Mouse (Mus musculus): ENCODE measurements around the gene Lmod1. TPM values are rescaled to one million over a fixed set of nuclear protein-coding genes. Genes with fewer than 3 reads are reported as not detected.
"Not testable (repeated sequence)": the region's sequence is repeated elsewhere in the genome, so short reads cannot be mapped to it uniquely, and the experiment has no call there.

Lmod1 gene
- total RNA-seq, 2 experiments from 2014 or later, result 0.59 to 0.95 TPM

GRCm38 (mm10) chr1:135351953-135352352 is 27.3 kb downstream of the Lmod1 start:
- intact Hi-C loops (cut with DNase I), result no loop called here
- no peak for DNase-seq (ENCODE audit: low spot score in 2 of 2)

DNA sequence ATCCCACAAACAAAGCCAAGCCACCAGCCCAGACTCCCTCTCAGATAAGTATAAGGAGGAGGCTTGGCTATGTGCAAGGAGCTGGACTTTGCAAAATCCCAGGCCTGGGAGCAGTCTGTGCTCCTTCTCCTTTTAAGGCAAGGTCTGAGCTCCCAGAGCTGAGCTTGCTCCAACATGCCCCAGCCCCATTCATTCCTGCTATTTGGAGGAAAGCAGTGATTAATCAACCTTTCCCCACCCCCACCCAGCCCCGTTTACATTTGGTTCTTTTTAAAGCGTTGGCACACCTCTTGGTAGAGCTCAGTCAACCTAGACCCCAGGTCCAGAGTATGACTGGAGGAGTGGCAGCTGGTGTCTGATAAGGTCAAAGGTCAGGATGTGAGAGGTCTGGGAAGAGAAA is 34.5 kb downstream of the Lmod1 start:
- intact Hi-C loops (cut with DNase I), result no loop called here
- DNase-seq (ENCODE audit: low spot score in 2 of 2), result no peak

DNA sequence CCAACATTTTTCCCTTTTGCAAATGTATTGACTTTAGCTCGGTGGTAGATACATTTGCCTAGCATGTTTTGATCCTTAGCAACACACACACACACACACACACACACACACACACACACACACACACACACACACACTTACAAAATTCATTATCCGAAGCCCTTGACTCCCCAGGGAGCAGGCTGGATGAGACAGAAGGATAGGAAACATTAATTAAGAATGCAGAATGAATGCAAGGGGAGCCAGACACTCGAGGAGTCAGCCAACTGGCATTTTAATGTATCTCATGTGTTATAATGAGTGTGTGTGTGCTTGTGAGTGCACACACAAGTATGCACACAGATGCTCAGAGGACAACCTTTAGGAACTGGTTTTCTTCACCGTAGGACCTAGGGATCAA is 36.9 kb downstream of the Lmod1 start:
- no peak for DNase-seq (ENCODE audit: low spot score in 2 of 2)
- intact Hi-C loops (cut with DNase I), result no loop called here

- intact Hi-C loops (cut with DNase I), result no loop called here
- no peak for DNase-seq (ENCODE audit: low spot score in 2 of 2)
These were observed 37.5 kb downstream of the Lmod1 start for GRCm38 (mm10) chr1:135362115-135362514.

DNA sequence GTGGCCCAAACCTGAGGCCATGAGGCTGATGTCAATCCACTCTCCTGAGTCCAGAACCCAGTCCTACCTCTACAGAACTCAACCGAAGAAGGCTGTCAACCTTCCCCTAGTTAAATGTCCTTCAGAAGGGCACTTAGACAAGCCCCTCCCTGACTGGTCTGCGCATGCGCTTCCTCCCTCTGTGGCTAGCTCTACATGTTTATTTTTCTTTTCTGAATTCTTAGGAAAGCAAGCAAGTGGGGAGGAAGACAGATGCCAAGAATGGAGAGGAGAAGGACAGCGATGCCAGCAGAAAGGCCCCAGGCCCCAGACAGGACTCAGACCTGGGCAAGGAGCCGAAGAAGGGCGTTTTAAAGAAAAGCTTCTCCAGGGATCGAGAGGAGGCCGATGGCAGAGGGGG is 38.8 kb downstream of the Lmod1 start:
- no peak for DNase-seq (ENCODE audit: low spot score in 2 of 2)
- intact Hi-C loops (cut with DNase I), result no loop called here

- DNase-seq (ENCODE audit: low spot score in 2 of 2), result no peak
- intact Hi-C loops (cut with DNase I), result loop anchor here (5.0 kb wide), 2 partner anchors 84 to 214 kb away; partner anchors contain the start of gene Rnpep
These were observed 41.8 kb downstream of the Lmod1 start for GRCm38 (mm10) chr1:135366380-135366779.

DNA sequence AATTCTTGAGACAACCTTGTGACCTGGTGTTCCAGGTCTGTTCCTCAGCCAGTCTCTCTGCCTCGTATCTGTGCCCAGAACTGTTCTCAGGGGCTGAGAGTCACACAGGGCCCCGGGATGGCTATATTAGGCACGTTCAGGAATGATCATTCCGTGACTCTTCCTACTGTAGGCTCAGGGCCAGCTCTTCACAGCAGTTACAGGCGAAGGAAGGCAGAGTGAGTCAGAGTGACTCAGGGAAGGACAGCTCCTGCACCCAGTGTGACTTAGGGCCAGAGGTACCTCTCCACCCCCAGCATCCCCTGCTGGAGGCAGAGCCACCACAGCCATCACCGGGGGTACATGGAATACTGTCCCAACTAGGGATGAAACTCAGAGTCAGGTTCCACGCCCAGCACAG is 42.4 kb downstream of the Lmod1 start:
- DNase-seq (ENCODE audit: low spot score in 2 of 2), result peak in 1 of 2 experiments; percentile 39

GRCm38 (mm10) chr1:135367595-135367994 is 43.0 kb downstream of the Lmod1 start:
- intact Hi-C loops (cut with DNase I), result loop anchor here (5.0 kb wide), 2 partner anchors 85 to 215 kb away; partner anchors contain the start of gene Rnpep

More for the DNA sequence above, 42.4 kb downstream of the Lmod1 start:
- intact Hi-C loops (cut with DNase I), result loop anchor here (5.0 kb wide), 2 partner anchors 85 to 215 kb away; partner anchors contain the start of gene Rnpep

GRCm38 (mm10) chr1:135368245-135368644 is 43.6 kb downstream of the Lmod1 start:
- peak; percentile 88 for DNase-seq (ENCODE audit: low spot score in 2 of 2)
- intact Hi-C loops (cut with DNase I), result loop anchor here (2.0 to 5.0 kb wide), 5 partner anchors 55 to 216 kb away; partner anchors contain the start of genes Elf3, Rnpep and Timm17a

More at GRCm38 (mm10) chr1:135367595-135367994, 43.0 kb downstream of the Lmod1 start:
- no peak for DNase-seq (ENCODE audit: low spot score in 2 of 2)

DNA sequence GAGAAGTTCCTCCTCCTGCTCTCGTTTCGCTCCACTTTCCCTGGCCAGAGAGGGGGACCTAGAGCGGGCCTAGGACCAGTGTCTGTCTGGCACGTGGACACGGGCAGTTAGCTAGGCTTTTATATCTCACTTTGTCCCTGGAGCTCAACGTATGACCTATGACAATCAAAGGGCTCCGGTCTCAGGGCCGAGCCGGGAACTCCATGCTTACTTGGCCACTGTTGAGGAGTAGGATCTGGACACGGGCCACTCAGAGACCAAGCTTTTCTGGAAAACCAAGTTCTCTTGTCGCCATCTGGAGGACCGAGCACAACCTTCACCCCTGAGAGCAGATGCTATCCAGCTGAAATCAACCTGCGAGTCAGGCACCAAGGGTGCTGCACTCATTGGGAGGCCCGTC is 44.4 kb downstream of the Lmod1 start:
- peak in 1 of 2 experiments; percentile 65 for DNase-seq (ENCODE audit: low spot score in 2 of 2)
- intact Hi-C loops (cut with DNase I), result loop anchor here (2.0 to 5.0 kb wide), 5 partner anchors 56 to 217 kb away; partner anchors contain the start of genes Elf3, Rnpep and Timm17a

- intact Hi-C loops (cut with DNase I), result loop anchor here (2.0 to 5.0 kb wide), 5 partner anchors 57 to 217 kb away; partner anchors contain the start of genes Elf3, Rnpep and Timm17a
These were observed 44.8 kb downstream of the Lmod1 start for GRCm38 (mm10) chr1:135369415-135369814.

GRCm38 (mm10) chr1:135373171-135373677 is 48.6 kb downstream of the Lmod1 start:
- intact Hi-C loops (cut with DNase I), result no loop called here
- DNase-seq (ENCODE audit: low spot score in 2 of 2), result no peak

More at GRCm38 (mm10) chr1:135369415-135369814, 44.8 kb downstream of the Lmod1 start:
- no peak for DNase-seq (ENCODE audit: low spot score in 2 of 2)

- intact Hi-C loops (cut with DNase I), result no loop called here
- DNase-seq (ENCODE audit: low spot score in 2 of 2), result no peak
These were observed 49.7 kb downstream of the Lmod1 start for GRCm38 (mm10) chr1:135374175-135374867.

DNA sequence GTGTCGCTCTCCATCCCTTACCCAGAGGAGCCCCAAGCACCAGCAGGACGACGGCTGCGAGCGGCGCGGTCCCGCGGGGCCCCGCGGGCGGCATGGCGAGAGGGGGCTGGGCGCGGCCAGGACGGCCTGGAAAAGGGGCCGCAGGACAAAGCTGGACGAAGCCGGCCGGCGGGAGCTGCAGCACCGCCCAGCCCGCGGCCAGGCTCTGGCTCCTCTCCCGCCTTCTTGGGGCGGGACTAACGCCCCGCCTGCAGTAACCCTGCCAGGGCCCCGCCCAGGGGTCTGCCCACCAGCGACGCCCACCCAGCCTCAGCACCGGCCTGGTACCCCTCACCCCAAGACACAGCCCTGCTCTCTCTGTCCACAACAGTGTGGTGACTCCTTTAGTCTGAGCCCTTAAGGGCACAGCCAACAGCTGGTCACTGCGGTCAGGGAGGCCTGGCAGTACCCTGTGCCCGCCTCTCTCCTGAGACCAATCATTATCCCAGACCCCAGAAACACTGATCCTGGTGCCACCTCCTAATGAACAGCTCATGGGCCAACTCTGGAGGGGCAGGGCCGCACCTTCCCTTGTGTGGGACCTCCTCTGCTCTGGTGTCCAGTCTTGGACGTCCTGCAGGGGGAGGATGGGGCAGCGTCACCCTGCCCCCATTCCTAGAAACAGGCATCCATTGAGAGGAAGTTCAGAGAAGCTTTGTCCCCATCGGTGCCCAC is 50.4 kb downstream of the Lmod1 start, which contains the start of gene Shisa4:
TSS of gene Shisa4 (minus strand) at position 370 of the 714 bp plus-strand sequence.
- peak; percentile 75 to 83 for DNase-seq (ENCODE audit: low spot score in 2 of 2)
- intact Hi-C loops (cut with DNase I), result no loop called here

DNA sequence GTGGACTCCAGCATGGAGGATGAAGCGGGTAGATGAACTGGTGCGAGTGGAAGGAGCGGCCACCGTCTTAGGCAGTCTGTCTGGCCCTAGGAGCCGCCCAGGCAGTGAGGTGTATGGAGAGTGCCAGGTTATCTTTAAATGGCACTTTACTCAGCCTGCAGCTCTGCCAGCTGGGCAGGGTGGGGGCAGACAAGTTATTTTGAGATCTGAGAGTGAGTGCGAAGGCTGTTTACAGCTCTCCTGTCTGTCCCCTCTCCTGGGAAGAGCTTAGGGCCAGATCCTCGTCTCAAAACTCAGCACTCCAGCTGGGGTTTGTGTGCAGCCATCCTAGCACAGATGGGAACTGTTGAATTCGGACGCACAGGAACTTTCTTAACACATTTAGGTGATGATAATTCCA is 54.0 kb downstream of the Lmod1 start:
- intact Hi-C loops (cut with DNase I), result no loop called here
- DNase-seq (ENCODE audit: low spot score in 2 of 2), result peak; percentile 71 to 78

GRCm38 (mm10) chr1:135379048-135379447 is 54.4 kb downstream of the Lmod1 start:
- intact Hi-C loops (cut with DNase I), result no loop called here

GRCm38 (mm10) chr1:135380071-135380991 is 55.7 kb downstream of the Lmod1 start:
- DNase-seq (ENCODE audit: low spot score in 2 of 2), result peak; percentile 78 to 83
- intact Hi-C loops (cut with DNase I), result no loop called here

More at GRCm38 (mm10) chr1:135379048-135379447, 54.4 kb downstream of the Lmod1 start:
- no peak for DNase-seq (ENCODE audit: low spot score in 2 of 2)

DNA sequence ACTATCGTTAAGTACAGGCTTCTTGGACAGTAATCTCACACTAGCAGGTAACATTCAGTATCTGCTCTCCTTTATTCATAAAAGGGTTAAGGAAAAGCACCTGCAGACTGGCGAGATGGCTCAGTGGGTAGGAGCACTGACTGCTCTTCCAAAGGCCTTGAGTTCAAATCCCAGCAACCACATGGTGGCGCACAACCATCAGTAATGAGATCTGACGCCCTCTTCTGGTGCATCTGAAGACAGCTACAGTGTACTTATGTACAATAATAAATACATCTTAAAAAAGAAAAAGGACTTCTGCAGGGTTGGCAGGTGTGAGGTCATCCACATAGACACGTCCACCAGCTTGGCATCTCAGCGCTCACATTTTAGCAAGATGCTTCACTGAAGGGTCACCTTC is 57.0 kb downstream of the Lmod1 start:
- DNase-seq (ENCODE audit: low spot score in 2 of 2); intact Hi-C loops (cut with DNase I): not testable (repeated sequence)

GRCm38 (mm10) chr1:135384171-135384570 is 59.6 kb downstream of the Lmod1 start:
- intact Hi-C loops (cut with DNase I), result no loop called here
- no peak for DNase-seq (ENCODE audit: low spot score in 2 of 2)

Data from left cerebral cortex, postnatal 36 days (tissue).